Mouse (Mus musculus) forebrain, embryonic 13.5 days (tissue): ENCODE results near the gene Shoc2. TPM values are rescaled to one million over a fixed set of nuclear protein-coding genes. Genes with fewer than 3 reads are reported as not detected.
A peak's percentile ranks its signal among the peaks of the same experiment; 100 is the strongest.

Source experiments
- ATAC-seq: fragments of 200-750 bp; cut with Nextera tagmentation; 2 replicates; pipeline ENCODE4 v1.8.0; 2017
- H3K27ac ChIP-seq: fragments of 300-500 bp; sonication (generic); 2 replicates; pipeline ENCODE4 v1.5.1; 2015; ENCODE audit warnings: inconsistent platforms, mild to moderate bottlenecking, moderate library complexity
- H3K27me3 ChIP-seq: fragments of 300-500 bp; sonication (generic); 2 replicates; pipeline ENCODE4 v1.6.1; 2015; ENCODE audit warnings: mild to moderate bottlenecking, inconsistent platforms
- H3K36me3 ChIP-seq: fragments of 300-500 bp; sonication (generic); 2 replicates; pipeline ENCODE4 v1.6.1; 2015; ENCODE audit warnings: mild to moderate bottlenecking, inconsistent platforms; ENCODE audit not compliant: poor library complexity, severe bottlenecking
- H3K4me1 ChIP-seq: fragments of 300-500 bp; sonication (generic); 2 replicates; pipeline ENCODE4 v1.6.1; 2015; ENCODE audit warnings: inconsistent platforms
- H3K4me2 ChIP-seq: fragments of 300-500 bp; sonication (generic); 2 replicates; pipeline ENCODE4 v1.6.1; 2015; ENCODE audit warnings: inconsistent platforms, mild to moderate bottlenecking, moderate library complexity
- H3K4me3 ChIP-seq: fragments of 300-500 bp; sonication (generic); 2 replicates; pipeline ENCODE4 v1.5.1; 2015; ENCODE audit warnings: mild to moderate bottlenecking, inconsistent platforms
- H3K9ac ChIP-seq: fragments of 300-500 bp; sonication (generic); 2 replicates; pipeline ENCODE4 v1.6.1; 2015; ENCODE audit warnings: mild to moderate bottlenecking, inconsistent platforms
- H3K9me3 ChIP-seq: fragments of 300-500 bp; sonication (generic); replicated peaks from 2 replicates; pipeline ENCODE4 v1.6.1; 2016; ENCODE audit warnings: inconsistent platforms
- WGBS: fragments of 180-500 bp; shearing (Covaris S2); methylation state at CpG from one replicate; pipeline ENCODE4 v1.1.7; 2015; 5-methylcytosine and 5-hydroxymethylcytosine counted together
- polyA plus RNA-seq: library from polyadenylated mRNA; unstranded; fragments of >200 nt; fragmentation: Nextera tagmentation; extraction: Ambion mirVana; gene quantifications from 2 replicates; pipeline ENCODE4 v1.2.1, GENCODE M21; 2015

Gene Shoc2
- polyA plus RNA-seq, 1 experiment from 2014 or later, result 55.7 TPM

GRCm38 (mm10) chr19:53984628-53985027, 40.5 kb downstream of the Shoc2 start:
- Histone ChIP-seq H3K27ac (no peak overlapping the region), H3K4me1 (no peaks in the 10 kb centered on the region), H3K9me3 (no peaks in the 10 kb centered on the region), H3K4me2 (no peak overlapping the region), H3K9ac (no peak overlapping the region), H3K36me3 (peaks cover 15% of the 10 kb centered on the region), H3K27me3 (no peaks in the 10 kb centered on the region), H3K4me3 (no peak overlapping the region)
- no peak for ATAC-seq
- WGBS, result 98% methylated on average over 3 of the region's 3 CpGs

DNA sequence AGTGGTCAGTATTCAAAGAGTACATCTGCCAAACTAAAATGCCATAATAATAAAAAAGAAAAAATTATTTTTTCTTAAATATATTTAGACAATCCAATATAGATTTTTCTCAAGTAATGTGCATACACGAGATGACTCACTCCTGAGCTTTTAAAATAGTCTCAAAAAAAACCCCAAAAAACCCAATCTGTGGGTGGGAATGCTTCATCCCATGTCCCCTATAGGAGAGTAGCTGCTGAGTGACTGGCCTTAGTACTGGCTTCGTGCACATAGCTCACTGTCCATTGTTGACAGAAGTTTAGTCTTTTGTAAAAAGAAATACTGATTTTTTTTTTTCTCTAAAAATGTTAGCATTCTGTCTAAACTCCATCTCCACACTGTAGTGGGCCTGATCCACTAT, 46.4 kb downstream of the Shoc2 start:
- Histone ChIP-seq H3K27ac (no peak overlapping the region), H3K9me3 (no peaks in the 10 kb centered on the region), H3K9ac (no peak overlapping the region), H3K36me3 (peaks cover 19% of the 10 kb centered on the region), H3K4me1 (0 out of 2 replicates have a peak, but pooled peaks cover 3% of the 10 kb centered on the region), H3K4me2 (no peak overlapping the region), H3K4me3 (no peak overlapping the region), H3K27me3 (no peaks in the 10 kb centered on the region)
- 88% methylated on average over 2 of the region's 2 CpGs for WGBS
- ATAC-seq, result no peak

GRCm38 (mm10) chr19:53993860-53994259, 49.8 kb downstream of the Shoc2 start:
- Histone ChIP-seq H3K9ac (no peak overlapping the region), H3K27me3 (no peaks in the 10 kb centered on the region), H3K4me3 (no peak overlapping the region), H3K36me3 (peaks cover 7% of the 10 kb centered on the region), H3K4me2 (no peak overlapping the region), H3K27ac (no peak overlapping the region), H3K9me3 (no peaks in the 10 kb centered on the region), H3K4me1 (0 out of 2 replicates have a peak, but pooled peaks cover 3% of the 10 kb centered on the region)
- WGBS, result 82% methylated on average over 3 of the region's 3 CpGs
- no peak for ATAC-seq

- Histone ChIP-seq H3K36me3 (peaks cover 5% of the 10 kb centered on the region), H3K9me3 (no peaks in the 10 kb centered on the region), H3K4me2 (no peak overlapping the region), H3K27ac (no peak overlapping the region), H3K4me1 (0 out of 2 replicates have a peak, but pooled peaks cover 3% of the 10 kb centered on the region), H3K27me3 (no peaks in the 10 kb centered on the region), H3K4me3 (no peak overlapping the region), H3K9ac (no peak overlapping the region)
- no peak for ATAC-seq
- 75% methylated on average over 1 of the region's 1 CpGs for WGBS
Observed at GRCm38 (mm10) chr19:53994276-53994675, 50.2 kb downstream of the Shoc2 start.

DNA sequence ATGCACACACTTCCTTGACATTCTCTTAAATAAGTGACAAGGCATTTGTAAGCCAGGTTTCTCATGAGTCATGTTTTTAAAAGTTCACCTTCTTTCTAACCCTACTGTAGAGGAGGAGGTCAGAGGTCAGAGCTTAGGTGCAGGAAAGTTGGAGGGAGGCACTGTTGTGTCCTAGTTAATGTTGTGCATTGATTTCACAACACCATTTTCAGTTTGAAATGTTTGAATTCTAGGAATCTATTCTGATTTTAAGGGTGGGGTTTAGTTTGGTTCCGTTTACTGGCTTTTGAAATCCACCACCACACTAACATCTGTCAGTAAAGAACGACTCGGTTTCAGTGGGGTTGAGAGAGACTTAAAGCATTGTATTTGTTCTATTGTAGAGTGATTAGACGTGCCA, 66.9 kb downstream of the Shoc2 start:
- no peaks in the 10 kb centered on the region for H3K27me3 ChIP-seq
- no peaks in the 10 kb centered on the region; the same call in 1 of the 2 replicates for H3K9me3 ChIP-seq
- 63% methylated on average over 4 of the region's 4 CpGs for WGBS
- no peak overlapping the region for H3K4me3 ChIP-seq
- H3K36me3 ChIP-seq, result peaks cover 6% of the 10 kb centered on the region; the same call in 1 of the 2 replicates
- H3K4me2 ChIP-seq, result no peak overlapping the region
- no peak overlapping the region for H3K27ac ChIP-seq
- H3K9ac ChIP-seq, result no peak overlapping the region
- 0 out of 2 replicates have a peak, but pooled peaks cover 2% of the 10 kb centered on the region for H3K4me1 ChIP-seq
- no peak for ATAC-seq

GRCm38 (mm10) chr19:54014999-54015398, 70.9 kb downstream of the Shoc2 start:
- Histone ChIP-seq H3K9me3 (no peaks in the 10 kb centered on the region), H3K9ac (no peak overlapping the region), H3K4me2 (no peak overlapping the region), H3K36me3 (no peaks in the 10 kb centered on the region), H3K4me3 (no peak overlapping the region), H3K27me3 (no peaks in the 10 kb centered on the region), H3K4me1 (0 out of 2 replicates have a peak, but pooled peaks cover 2% of the 10 kb centered on the region), H3K27ac (no peak overlapping the region)
- ATAC-seq, result no peak
- 97% methylated on average over 5 of the region's 5 CpGs for WGBS

- Histone ChIP-seq H3K36me3 (no peaks in the 10 kb centered on the region), H3K4me1 (0 out of 2 replicates have a peak, but pooled peaks cover 2% of the 10 kb centered on the region), H3K27me3 (no peaks in the 10 kb centered on the region), H3K9me3 (no peaks in the 10 kb centered on the region), H3K9ac (no peak overlapping the region), H3K4me2 (no peak overlapping the region), H3K27ac (no peak overlapping the region), H3K4me3 (no peak overlapping the region)
- ATAC-seq, result no peak
- 95% methylated on average over 5 of the region's 5 CpGs for WGBS
Observed at GRCm38 (mm10) chr19:54015503-54015902, 71.4 kb downstream of the Shoc2 start.

- Histone ChIP-seq H3K9me3 (no peaks in the 10 kb centered on the region), H3K27me3 (no peaks in the 10 kb centered on the region), H3K4me2 (no peak overlapping the region), H3K4me1 (peaks cover 4% of the 10 kb centered on the region), H3K36me3 (peaks cover 27% of the 10 kb centered on the region), H3K27ac (no peak overlapping the region), H3K9ac (no peak overlapping the region), H3K4me3 (no peak overlapping the region)
- 48% methylated on average over 6 of the region's 6 CpGs for WGBS
- ATAC-seq, result peak; percentile 66; the same call in 1 of the 2 replicates
Observed at GRCm38 (mm10) chr19:54035100-54035499, 91.0 kb downstream of the Shoc2 start.

GRCm38 (mm10) chr19:54039441-54039840, 95.3 kb downstream of the Shoc2 start:
- 79% methylated on average over 7 of the region's 7 CpGs for WGBS
- Histone ChIP-seq H3K4me1 (peaks cover 9% of the 10 kb centered on the region), H3K36me3 (peaks cover 6% of the 10 kb centered on the region; the same call in 1 of the 2 replicates), H3K9me3 (no peaks in the 10 kb centered on the region), H3K27ac (no peak overlapping the region), H3K27me3 (no peaks in the 10 kb centered on the region), H3K4me2 (no peak overlapping the region), H3K9ac (no peak overlapping the region), H3K4me3 (no peak overlapping the region)
- no peak for ATAC-seq

DNA sequence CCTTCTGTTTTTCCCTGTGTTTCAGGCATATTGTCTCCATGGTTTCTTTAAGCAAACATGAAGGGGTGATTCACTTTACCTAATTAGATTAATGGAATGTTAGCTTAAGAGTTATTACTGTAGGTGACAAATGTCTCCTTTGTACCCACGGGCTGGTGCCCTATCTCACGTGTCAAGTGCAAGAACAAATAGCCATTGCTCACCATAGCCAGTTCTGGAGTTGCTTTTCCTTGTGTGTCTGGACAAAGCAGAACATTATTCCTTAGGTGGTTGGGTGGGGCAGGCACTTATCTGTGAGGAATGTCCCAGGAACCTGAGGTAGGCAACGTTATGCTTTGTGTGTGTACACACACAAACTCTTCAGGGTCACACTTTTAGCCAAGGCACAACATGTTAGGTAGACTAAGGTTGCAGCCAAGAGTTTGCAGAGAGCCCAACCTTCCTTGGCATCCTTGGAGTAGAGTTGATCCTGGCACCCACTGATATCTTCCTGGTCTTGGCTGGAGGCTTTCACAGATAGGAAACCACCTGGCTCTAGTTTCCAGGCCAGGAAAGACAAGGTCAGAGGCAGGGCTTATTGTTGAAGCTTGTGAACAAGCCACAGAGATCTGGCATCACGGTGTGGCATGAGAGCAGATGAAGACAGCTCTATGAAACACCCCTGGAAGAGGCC, 96.4 kb downstream of the Shoc2 start:
- no peak overlapping the region for H3K27ac ChIP-seq
- H3K4me2 ChIP-seq, result no peak overlapping the region
- H3K9ac ChIP-seq, result no peak overlapping the region
- WGBS, result 66% methylated on average over 4 of the region's 4 CpGs
- H3K27me3 ChIP-seq, result peaks cover 9% of the 10 kb centered on the region
- H3K36me3 ChIP-seq, result peaks cover 4% of the 10 kb centered on the region; the same call in 1 of the 2 replicates
- ATAC-seq, result no peak
- H3K9me3 ChIP-seq, result no peaks in the 10 kb centered on the region
- peaks cover 18% of the 10 kb centered on the region for H3K4me1 ChIP-seq
- no peak overlapping the region for H3K4me3 ChIP-seq

GRCm38 (mm10) chr19:54041029-54041367, 96.9 kb downstream of the Shoc2 start:
- Histone ChIP-seq H3K27ac (no peak overlapping the region), H3K4me1 (peaks cover 22% of the 10 kb centered on the region), H3K4me2 (no peak overlapping the region), H3K36me3 (peaks cover 4% of the 10 kb centered on the region; the same call in 1 of the 2 replicates), H3K9ac (no peak overlapping the region), H3K9me3 (no peaks in the 10 kb centered on the region), H3K27me3 (peaks cover 14% of the 10 kb centered on the region), H3K4me3 (no peak overlapping the region)
- no peak for ATAC-seq
- whole genome bisulfite sequencing, result 37% methylated on average over 5 of the region's 5 CpGs

- Histone ChIP-seq H3K4me2 (peak within 1 kb of the TSS; percentile 100), H3K27ac (no peak within 1 kb of the TSS), H3K27me3 (peaks cover 43% of the 10 kb centered on the region), H3K36me3 (no peaks in the 10 kb centered on the region), H3K4me3 (peak within 1 kb of the TSS; percentile 57), H3K9me3 (no peaks in the 10 kb centered on the region), H3K4me1 (peaks cover 43% of the 10 kb centered on the region), H3K9ac (peak within 1 kb of the TSS; percentile 72)
- ATAC-seq, result no peak
- 72% methylated on average over 5 of the region's 5 CpGs for WGBS
Observed at GRCm38 (mm10) chr19:54043851-54044250, 99.7 kb downstream of the Shoc2 start, which contains the start of gene Adra2a. Adra2a (plus strand) TSS chr19:54044151.
